Mouse (Mus musculus) small intestine, adult 2 months (tissue): ENCODE results near the gene Cep128.

Experiments used
- CTCF ChIP-seq: fragments of 200-500 bp; IDR thresholded peaks from 2 replicates; pipeline ENCODE4 v1.5.1; 2012; ENCODE audit warnings: low read depth, mild to moderate bottlenecking, control low read depth, inconsistent platforms, low read length, moderate library complexity, mixed read lengths; ENCODE audit not compliant: insufficient replicate concordance, insufficient read length; ENCODE audit errors: extremely low read depth
- POLR2A ChIP-seq: fragments of 200-500 bp; IDR thresholded peaks from 2 replicates; pipeline ENCODE4 v1.6.1; 2012; ENCODE audit warnings: low read depth, mild to moderate bottlenecking, control low read depth, inconsistent platforms, low read length, moderate library complexity

- no peak for TF ChIP-seq CTCF
- no peak for TF ChIP-seq POLR2A
These were observed 235.1 kb downstream of the Cep128 start for GRCm38 (mm10) chr12:91149152-91149551.
